ENCODE assay signal across 22 mouse cellular contexts in genomic region chr16:78277567-78277966, GRCm38 (mm10).
"Had no signal": no experiment of that assay in that cellular context is flagged by ENCODE, and none has a peak within 500 bp of the region (broad histone marks: within the 10 kb centered on the region; RNA-seq: fewer than 3 reads in every experiment).

No protein-coding gene starts in this region.

- ATAC-seq: hindbrain, embryonic 16.5 days; hindbrain, postnatal 0 days; inflammation-experienced regulatory T-cells, adult 6 months; intestine, embryonic 15.5 days; intestine, embryonic 16.5 days; intestine, postnatal 0 days had no signal

- DNase-seq: heart, postnatal 10 days; heart, postnatal 14 days; heart, postnatal 36 days; heart, postnatal 4 days; kidney, adult 11 months; kidney, adult 18-20 months; kidney, adult 2 months; kidney, adult 8-10 months; kidney, adult 9 months; kidney, postnatal 10 days; kidney, postnatal 14 days; kidney, postnatal 25 days; kidney, postnatal 36 days; kidney, postnatal 4 days; layer of hippocampus, adult 9-11 months; layer of hippocampus, postnatal 36 days had no signal
